Mouse (Mus musculus): ENCODE data around the gene Pih1d1. TPM values are rescaled to one million over a fixed set of nuclear protein-coding genes. Genes with fewer than 3 reads are reported as not detected.

Pih1d1 gene
- total RNA-seq, 4 experiments from 2014 or later: 58.4 to 73.0 (median 68.9) TPM

- no peak for DNase-seq
These were observed 41.5 kb downstream of the Pih1d1 start for GRCm38 (mm10) chr7:45195341-45196175.

- DNase-seq: no peak
These were observed 42.1 kb downstream of the Pih1d1 start for GRCm38 (mm10) chr7:45196176-45196535.

GRCm38 (mm10) chr7:45196994-45197393 is 42.9 kb downstream of the Pih1d1 start:
- no peak for DNase-seq

- peak; percentile 51 for DNase-seq
These were observed 44.3 kb downstream of the Pih1d1 start for GRCm38 (mm10) chr7:45198435-45198834.

- no peak for DNase-seq
These were observed 44.9 kb downstream of the Pih1d1 start for GRCm38 (mm10) chr7:45198961-45199360.

GRCm38 (mm10) chr7:45202654-45203053 is 48.6 kb downstream of the Pih1d1 start:
- no peak for DNase-seq

GRCm38 (mm10) chr7:45204380-45205143 is 50.5 kb downstream of the Pih1d1 start, which contains the start of gene Ccdc155:
Ccdc155 (minus strand) TSS chr7:45204892.
- DNase-seq: peak; percentile 86

GRCm38 (mm10) chr7:45208260-45208659 is 54.2 kb downstream of the Pih1d1 start:
- DNase-seq: no peak

Small RNA genes lying within 50 kb of the gene (microRNA-seq; reads per million reads assigned to microRNA genes)
- gene Mir150 (192 to 499 reads per million in 2 experiments), gene Mir5121 (12.4 to 33.3 reads per million in 2 experiments), gene Mir7055 (0 reads per million in 2 experiments)

Other genes starting within 250 kb of the Pih1d1 start
- 100 to 1,000 TPM in 3 of 4 experiments, 10 to 100 TPM in 1; 99.8 to 139 (median 118) TPM for gene Ap2a1, start 224.8 kb upstream of the Pih1d1 start, total RNA-seq (2022)
- not detected for gene Tsks, start 211.1 kb upstream of the Pih1d1 start, total RNA-seq (2022)
- 10 to 100 TPM; 13.7 to 28.4 (median 20.4) TPM for gene Cpt1c, start 179.5 kb upstream of the Pih1d1 start, total RNA-seq (2022)
- 100 to 1,000 TPM; 221 to 296 (median 243) TPM for gene Prmt1, start 167.7 kb upstream of the Pih1d1 start, total RNA-seq (2022)
- gene Irf3, start 156.7 kb upstream of the Pih1d1 start, total RNA-seq (2022): 100 to 1,000 TPM; 118 to 180 (median 144) TPM
- 10 to 100 TPM; 15.9 to 34.1 (median 22.1) TPM for gene Bcl2l12, start 155.6 kb upstream of the Pih1d1 start, total RNA-seq (2022)
- 100 to 1,000 TPM in 2 of 4 experiments, 10 to 100 TPM in 2; 88.5 to 120 (median 101) TPM for gene Scaf1, start 137.9 kb upstream of the Pih1d1 start, total RNA-seq (2022)
- gene Rras, start 136.3 kb upstream of the Pih1d1 start, total RNA-seq (2022): 100 to 1,000 TPM in 3 of 4 experiments, 10 to 100 TPM in 1; 89.6 to 138 (median 129) TPM
- gene Prr12, start 101.4 kb upstream of the Pih1d1 start, total RNA-seq (2022): 10 to 100 TPM; 64.6 to 86.8 (median 70.0) TPM
- gene Nosip, start 91.9 kb upstream of the Pih1d1 start, total RNA-seq (2022): 10 to 100 TPM; 57.5 to 81.7 (median 66.6) TPM
- gene Prrg2, start 91.6 kb upstream of the Pih1d1 start, total RNA-seq (2022): 10 to 100 TPM; 16.4 to 20.5 (median 17.1) TPM
- gene Rcn3, start 62.1 kb upstream of the Pih1d1 start, total RNA-seq (2022): 10 to 100 TPM; 33.1 to 51.0 (median 37.1) TPM
- 100 to 1,000 TPM; 105 to 151 (median 125) TPM for gene Fcgrt, start 50.5 kb upstream of the Pih1d1 start, total RNA-seq (2022)
- 1,000 to 10,000 TPM; 1,085 to 1,250 (median 1,138) TPM for gene Rps11, start 29.9 kb upstream of the Pih1d1 start, total RNA-seq (2022)
- 1,000 to 10,000 TPM; 1,558 to 1,710 (median 1,647) TPM for gene Rpl13a, start 25.5 kb upstream of the Pih1d1 start, total RNA-seq (2022)
- gene Gm45713, start 18.1 kb upstream of the Pih1d1 start, total RNA-seq (2022): not detected
- 10 to 100 TPM; 20.4 to 56.7 (median 39.5) TPM for gene Flt3l, start 17.9 kb upstream of the Pih1d1 start, total RNA-seq (2022)
- 10 to 100 TPM; 76.3 to 79.7 (median 77.2) TPM for gene Aldh16a1, start 281 bp downstream of the Pih1d1 start, total RNA-seq (2022)
- gene Slc17a7, start 9.6 kb downstream of the Pih1d1 start, total RNA-seq (2022): 1 to 10 TPM in 1 of 4 experiments, under 1 TPM in 3; 0.46 to 1.1 (median 0.65) TPM
- not detected for gene Gfy, start 25.3 kb downstream of the Pih1d1 start, total RNA-seq (2022)
- gene Pth2, start 26.7 kb downstream of the Pih1d1 start, total RNA-seq (2022): not detected
- gene Ccdc155, start 50.6 kb downstream of the Pih1d1 start, total RNA-seq (2022): 1 to 10 TPM in 1 of 4 experiments, under 1 TPM in 3; 0.12 to 1.2 (median 0.29) TPM
- gene Dkkl1, start 57.8 kb downstream of the Pih1d1 start, total RNA-seq (2022): not detected
- 10 to 100 TPM; 10.7 to 14.1 (median 12.0) TPM for gene Tead2, start 61.5 kb downstream of the Pih1d1 start, total RNA-seq (2022)
- 10 to 100 TPM in 1 of 4 experiments, 1 to 10 TPM in 3; 4.9 to 11.2 (median 7.0) TPM for gene Cd37, start 84.8 kb downstream of the Pih1d1 start, total RNA-seq (2022)
- under 1 TPM in 1 of 4 experiments, not detected in 3; 0.37 TPM for gene Slc6a16, start 86.8 kb downstream of the Pih1d1 start, total RNA-seq (2022)
- gene Slc6a21, start 123.2 kb downstream of the Pih1d1 start, total RNA-seq (2022): under 1 TPM in 1 of 4 experiments, not detected in 3; 0.26 TPM
- gene Trpm4, start 179.5 kb downstream of the Pih1d1 start, total RNA-seq (2022): 10 to 100 TPM in 2 of 4 experiments, 1 to 10 TPM in 2; 5.8 to 19.1 (median 10.4) TPM
- gene Hrc, start 181.0 kb downstream of the Pih1d1 start, total RNA-seq (2022): under 1 TPM; 0.09 to 0.31 (median 0.26) TPM
- gene Ppfia3, start 212.7 kb downstream of the Pih1d1 start, total RNA-seq (2022): 1 to 10 TPM; 2.8 to 7.2 (median 4.7) TPM
- 10 to 100 TPM in 2 of 4 experiments, 1 to 10 TPM in 2; 1.8 to 14.1 (median 7.6) TPM for gene Lin7b, start 216.3 kb downstream of the Pih1d1 start, total RNA-seq (2022)
- 100 to 1,000 TPM; 232 to 563 (median 376) TPM for gene Snrnp70, start 241.4 kb downstream of the Pih1d1 start, total RNA-seq (2022)